ENCODE assay signal across 8 mouse cellular contexts in genomic region chr8:124257363-124257762, GRCm38 (mm10). TPM values are rescaled to one million over a fixed set of nuclear protein-coding genes. Genes with fewer than 3 reads are reported as not detected.
A peak's percentile ranks its signal among the peaks of the same experiment; 100 is the strongest.
DNase-seq lines count a peak whose midpoint lies in the region; ATAC-seq lines count a peak whose summit lies in the region.

No protein-coding gene starts in this region.

- H3K27me3 ChIP-seq in kidney, embryonic 14.5 days (ENCODE audit: control insufficient read depth, insufficient read depth, low read length), result no peaks in the 10 kb centered on the region
- H3K27me3 ChIP-seq in intestine, embryonic 15.5 days (replicated peaks), result no peaks in the 10 kb centered on the region

- no peak overlapping the region for H3K4me3 ChIP-seq in kidney, embryonic 14.5 days (ENCODE audit: low read length)
- H3K4me3 ChIP-seq in intestine, embryonic 15.5 days (replicated peaks), result no peak overlapping the region

- no peaks in the 10 kb centered on the region for H3K9me3 ChIP-seq in kidney, embryonic 14.5 days (ENCODE audit: control insufficient read depth, low read length)
- no peaks in the 10 kb centered on the region for H3K9me3 ChIP-seq in intestine, embryonic 15.5 days

- ATAC-seq in kidney, embryonic 14.5 days (ENCODE audit: low FRiP score, low TSS enrichment), result no peak
- ATAC-seq in intestine, embryonic 15.5 days, result peak; percentile 54

- no peak overlapping the region for H3K9ac ChIP-seq in kidney, embryonic 14.5 days (ENCODE audit: low read depth, low read length)
- H3K9ac ChIP-seq in intestine, embryonic 15.5 days, result no peak overlapping the region

- 48% methylated on average over 10 of the region's 10 CpGs for WGBS in kidney, embryonic 14.5 days
- WGBS in intestine, embryonic 15.5 days, result 40% methylated on average over 10 of the region's 10 CpGs

- H3K4me1 ChIP-seq in kidney, embryonic 14.5 days (ENCODE audit: control insufficient read depth, insufficient read depth, low read length), result peaks cover 6% of the 10 kb centered on the region; the same call in 1 of the 2 replicates
- peaks cover 51% of the 10 kb centered on the region for H3K4me1 ChIP-seq in intestine, embryonic 15.5 days (replicated peaks)

- no peak overlapping the region for H3K27ac ChIP-seq in kidney, embryonic 14.5 days (ENCODE audit: low read depth, low read length)
- peak overlapping the region; percentile 54 for H3K27ac ChIP-seq in intestine, embryonic 15.5 days

- peak; percentile 73 for DNase-seq in kidney, adult 11 months
- peak; percentile 51 for DNase-seq in cerebellum, adult 9-11 months
- DNase-seq in gastrocnemius, postnatal 10 days, result peak; percentile 76
- peak; percentile 71 to 81 for DNase-seq in lung, adult 18-20 months
- peak; percentile 60 for DNase-seq in retina, postnatal 1 day
- DNase-seq in spleen, postnatal 36 days (ENCODE audit: low spot score in 2 of 2), result no peak

- no peaks in the 10 kb centered on the region for H3K36me3 ChIP-seq in kidney, embryonic 14.5 days (ENCODE audit: control insufficient read depth, insufficient read depth, low read length)
- no peaks in the 10 kb centered on the region for H3K36me3 ChIP-seq in intestine, embryonic 15.5 days

- no peak overlapping the region for H3K4me2 ChIP-seq in kidney, embryonic 14.5 days (replicated peaks; ENCODE audit: low read depth, low read length)
- H3K4me2 ChIP-seq in intestine, embryonic 15.5 days (replicated peaks), result no peak overlapping the region; the same call in 1 of the 2 replicates

RNA-seq across cellular contexts. Expression of gene Galnt2, which starts 26.2 kb away (rescaled TPM):
- 41.6 and 57.7 TPM in 2 replicates for polyA plus RNA-seq in kidney, embryonic 14.5 days (2014; fragmentation: Nextera tagmentation; extraction: Ambion mirVana)
- total RNA-seq in gastrocnemius, postnatal 10 days (2021), result 10 to 100 TPM; 40.8 to 46.3 TPM
- polyA plus RNA-seq in intestine, embryonic 15.5 days (2015; fragmentation: Nextera tagmentation; extraction: Ambion mirVana), result 58.8 and 66.9 TPM in 2 replicates

Comparison
In these comparisons a context has a peak if more than half of its experiments do, and no peak if none do; other contexts are left out.
1. DNase-seq: peak in kidney, adult 11 months (single experiment), cerebellum, adult 9-11 months (single experiment), gastrocnemius, postnatal 10 days (single experiment), lung, adult 18-20 months (2 of 2) and retina, postnatal 1 day (single experiment); none in spleen, postnatal 36 days (0 of 2).